Mouse (Mus musculus) kidney, embryonic 14.5 days (tissue): ENCODE results near the gene Gm21094. TPM values are rescaled to one million over a fixed set of nuclear protein-coding genes. Genes with fewer than 3 reads are reported as not detected.
"Not testable (repeated sequence)": the region's sequence is repeated elsewhere in the genome, so short reads cannot be mapped to it uniquely, and the experiment has no call there.

Source experiments
- ATAC-seq: fragments of 200-750 bp; cut with Nextera tagmentation; 2 replicates; pipeline ENCODE4 v1.8.0; 2017; ENCODE audit warnings: moderate number of reproducible peaks, mild to moderate bottlenecking, moderate TSS enrichment, moderate library complexity; ENCODE audit not compliant: low FRiP score, low TSS enrichment
- H3K27ac ChIP-seq: fragments of 300-500 bp; sonication (generic); 2 replicates; pipeline ENCODE4 v1.5.1; 2014; ENCODE audit warnings: low read depth, mild to moderate bottlenecking, low read length, moderate library complexity, mixed read lengths
- H3K27me3 ChIP-seq: fragments of 300-500 bp; sonication (generic); 2 replicates; pipeline ENCODE4 v1.6.1; 2014; ENCODE audit warnings: mild to moderate bottlenecking, low read length; ENCODE audit not compliant: control insufficient read depth, insufficient read depth
- H3K36me3 ChIP-seq: fragments of 300-500 bp; sonication (generic); 2 replicates; pipeline ENCODE4 v1.6.1; 2014; ENCODE audit warnings: low read length, mixed read lengths; ENCODE audit not compliant: control insufficient read depth, insufficient read depth
- H3K4me1 ChIP-seq: fragments of 300-500 bp; sonication (generic); 2 replicates; pipeline ENCODE4 v1.6.1; 2014; ENCODE audit warnings: low read length, mixed read lengths; ENCODE audit not compliant: control insufficient read depth, insufficient read depth
- H3K4me2 ChIP-seq: fragments of 300-500 bp; sonication (generic); replicated peaks from 2 replicates; pipeline ENCODE4 v1.6.1; 2014; ENCODE audit warnings: low read depth, mild to moderate bottlenecking, low read length
- H3K4me3 ChIP-seq: fragments of 300-500 bp; sonication (generic); 2 replicates; pipeline ENCODE4 v1.5.1; 2014; ENCODE audit warnings: mild to moderate bottlenecking, low read length
- H3K9ac ChIP-seq: fragments of 300-500 bp; sonication (generic); 2 replicates; pipeline ENCODE4 v1.6.1; 2014; ENCODE audit warnings: low read depth, mild to moderate bottlenecking, low read length, moderate library complexity
- H3K9me3 ChIP-seq: fragments of 300-500 bp; sonication (generic); 2 replicates; pipeline ENCODE4 v1.6.1; 2016; ENCODE audit warnings: low read length; ENCODE audit not compliant: control insufficient read depth
- WGBS: fragments of 180-500 bp; shearing (Covaris S2); extraction: QIAGEN DNeasy Blood & Tissue Kit; methylation state at CpG from one replicate; pipeline ENCODE4 v1.1.7; 2014; 5-methylcytosine and 5-hydroxymethylcytosine counted together
- polyA plus RNA-seq: library from polyadenylated mRNA; unstranded; fragments of >200 nt; fragmentation: Nextera tagmentation; extraction: Ambion mirVana; gene quantifications from 2 replicates; pipeline ENCODE4 v1.2.1, GENCODE M21; 2014

Gene Gm21094
- polyA plus RNA-seq = not detected in 2 replicates

DNA sequence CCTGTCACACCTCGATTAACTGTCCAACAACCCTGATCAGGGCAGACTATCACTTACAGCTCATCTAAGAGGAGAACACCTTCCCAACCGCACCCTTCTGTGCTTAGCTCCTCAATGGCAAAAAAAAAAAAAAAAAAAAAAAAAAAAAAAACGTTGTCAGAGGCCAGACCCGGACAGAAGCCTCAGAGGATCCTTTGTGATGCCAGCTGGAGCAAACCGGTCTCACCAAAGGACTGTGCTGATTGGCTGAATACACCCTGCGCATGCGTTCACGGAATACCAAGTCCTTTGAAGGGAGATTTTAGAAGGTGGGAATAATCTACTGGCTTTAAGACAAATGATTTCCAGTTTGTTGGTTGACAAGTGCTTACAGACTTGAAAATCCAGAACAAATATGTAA, at the start of gene Gm21094:
TSS of gene Gm21094 (minus strand) at position 101 of the 400 bp plus-strand sequence.
- WGBS = no CpG with 5 or more reads among the region's 8 CpGs
- H3K27me3 ChIP-seq, H3K4me2 ChIP-seq, H3K4me1 ChIP-seq, ATAC-seq, H3K27ac ChIP-seq, H3K9me3 ChIP-seq, H3K36me3 ChIP-seq, H3K4me3 ChIP-seq, H3K9ac ChIP-seq: not testable (repeated sequence)
